ENCODE assay signal across 8 mouse cellular contexts in genomic region chr2:167139801-167140269, GRCm38 (mm10). TPM values are rescaled to one million over a fixed set of nuclear protein-coding genes. Genes with fewer than 3 reads are reported as not detected.
DNase-seq lines count a peak whose midpoint lies in the region; ATAC-seq lines count a peak whose summit lies in the region.

No protein-coding gene starts in this region.

- DNase-seq in layer of hippocampus, adult 11-12 months (ENCODE audit: low spot score): peak; percentile 37
- no peak for DNase-seq in layer of hippocampus, postnatal 25 days (ENCODE audit: extremely low spot score in 1 of 2, low spot score in 1 of 2)
- peak; percentile 59 to 71 for DNase-seq in frontal cortex, postnatal 36 days (ENCODE audit: low spot score in 2 of 2)
- DNase-seq in thymus, adult 18-20 months: peak; percentile 25 to 36
- no peak for DNase-seq in adrenal gland, postnatal 10 days
- DNase-seq in cerebellum, postnatal 10 days: no peak

- peak; percentile 34 for ATAC-seq in CD4-positive, CD25-positive, alpha-beta regulatory T cell, adult 4 months
- ATAC-seq in erythroid progenitor cell, adult 5-6 weeks (replicated peaks; ENCODE audit: low FRiP score, poor library complexity, severe bottlenecking): no peak

RNA-seq across cellular contexts. Expression of gene Kcnb1, which starts 50.1 kb away (rescaled TPM):
- 100 to 1,000 TPM in 1 of 2 experiments, 10 to 100 TPM in 1; 86.5 to 103 TPM for total RNA-seq in layer of hippocampus, postnatal 25 days (2021)
- polyA plus RNA-seq in CD4-positive, CD25-positive, alpha-beta regulatory T cell, adult 4 months (2017; shearing (Covaris generic)): under 1 TPM; 0.22 to 0.92 TPM
- total RNA-seq in adrenal gland, postnatal 10 days (2021): 10 to 100 TPM; 20.8 to 27.7 TPM
- not detected in 2 replicates for total RNA-seq in erythroid progenitor cell, adult 5-6 weeks (2015; ENCODE audit: low replicate concordance)
- not detected in 2 replicates for total RNA-seq in erythroid progenitor cell, adult 5-6 weeks (2017; ENCODE audit: low replicate concordance)

Comparison
In these comparisons a context has a peak if more than half of its experiments do, and no peak if none do; other contexts are left out.
1. DNase-seq: peak in layer of hippocampus, adult 11-12 months (single experiment), frontal cortex, postnatal 36 days (2 of 2) and thymus, adult 18-20 months (2 of 2); none in layer of hippocampus, postnatal 25 days (0 of 2), adrenal gland, postnatal 10 days (single experiment) and cerebellum, postnatal 10 days (0 of 2).
2. RNA of gene Kcnb1, which starts 50.1 kb away (total RNA-seq): 86.5 to 103 TPM in layer of hippocampus, postnatal 25 days and 20.8 to 27.7 TPM in adrenal gland, postnatal 10 days; not detected in erythroid progenitor cell, adult 5-6 weeks; every median in the first group is over 10 times any median in the second.